Mouse (Mus musculus): ENCODE measurements around the gene Ebf1. TPM values are rescaled to one million over a fixed set of nuclear protein-coding genes. Genes with fewer than 3 reads are reported as not detected.

Gene Ebf1
- polyA plus RNA-seq (2017; shearing (Covaris generic)), result 0.71 TPM

DNA sequence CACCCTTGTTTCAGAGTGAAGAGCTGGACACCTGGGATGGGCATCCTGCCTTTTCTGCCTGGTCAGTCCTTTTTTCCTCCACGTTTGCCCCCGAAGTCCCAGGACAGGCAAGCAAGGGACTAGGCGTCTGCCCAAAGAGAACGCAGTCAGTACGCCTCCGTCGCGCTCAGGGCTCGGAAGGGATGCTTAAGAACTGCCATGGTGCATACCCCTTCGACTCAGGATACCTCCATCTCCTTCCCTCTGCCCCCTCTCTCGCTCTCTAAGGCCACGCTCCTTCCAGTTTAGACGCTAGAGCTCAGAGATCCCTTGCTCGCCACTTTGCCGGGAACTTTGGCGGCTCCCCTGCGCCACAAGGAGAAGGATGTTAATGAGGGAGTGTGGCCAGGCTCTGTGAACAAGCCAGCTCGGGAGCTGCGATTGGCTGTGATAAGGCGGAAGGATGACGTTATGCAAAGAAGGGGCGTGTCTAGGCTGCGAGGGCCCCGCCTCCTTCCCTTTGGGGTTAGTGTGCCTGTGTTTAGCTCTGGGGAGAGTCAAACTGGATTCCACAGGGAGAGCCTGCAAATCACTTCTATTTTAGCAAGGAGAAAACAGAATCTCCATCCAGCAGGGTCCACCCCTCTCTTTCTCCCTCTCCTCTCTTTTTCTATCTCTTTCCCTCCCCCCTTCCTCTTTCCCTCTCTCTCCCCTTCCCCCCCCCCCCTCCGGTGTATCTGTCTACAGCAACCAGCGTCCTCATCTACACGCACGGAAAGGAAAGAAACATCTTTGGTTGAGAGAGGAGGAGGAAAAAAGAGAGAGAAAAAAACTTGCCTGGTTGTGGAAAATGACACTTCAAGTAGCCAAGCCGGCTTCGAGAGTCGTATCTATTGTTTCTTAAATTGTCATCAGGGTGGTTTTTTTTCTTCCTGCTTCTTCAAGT, at the start of gene Ebf1:
Gene Ebf1, plus strand, starts transcription at position 530 of the 925 bp plus-strand sequence.

Other genes starting within 250 kb of the Ebf1 start
- not detected for gene Il12b, start 217.3 kb upstream of the Ebf1 start, polyA plus RNA-seq (2017; shearing (Covaris generic))
- gene Ublcp1, start 146.8 kb upstream of the Ebf1 start, polyA plus RNA-seq (2017; shearing (Covaris generic)), result 34.2 TPM
- gene Rnf145, start 98.4 kb upstream of the Ebf1 start, polyA plus RNA-seq (2017; shearing (Covaris generic)), result 59.8 TPM

All from activated CD4-positive, CD25-positive, alpha-beta regulatory T cell, adult 9 weeks (primary cell).